Mouse (Mus musculus) ES-E14 (cell line): ENCODE data around the gene Nr1h4.

Source experiments
- MAFK ChIP-seq: IDR thresholded peaks from 2 replicates; pipeline ENCODE4 v1.6.1; 2014; ENCODE audit warnings: mild to moderate bottlenecking, low read depth, low read length, inconsistent platforms; ENCODE audit not compliant: insufficient read depth
- ZNF384 ChIP-seq: IDR thresholded peaks from 2 replicates; pipeline ENCODE4 v1.6.1; 2012; ENCODE audit warnings: low read depth, low read length, inconsistent platforms

GRCm38 (mm10) chr10:89435920-89436319 is 97.5 kb downstream of the Nr1h4 start:
- TF ChIP-seq ZNF384 (no peak), MAFK (no peak)
